Mouse (Mus musculus): Measurements from ENCODE around the gene Sparcl1.

- TF ChIP-seq CTCF (IDR thresholded peaks at IDR 0.05; ENCODE audit: low read depth, low read length): no peak
- no peak for TF ChIP-seq POLR2A (IDR thresholded peaks at IDR 0.05; ENCODE audit: extremely low read depth, insufficient read depth, low read length)
Measured at GRCm38 (mm10) chr5:104160581-104160980, 47.0 kb upstream of the Sparcl1 start.

All from liver, adult 2 months (tissue).